8 mouse cellular contexts compared by ENCODE assay signal in genomic region chr7:116323331-116323964, GRCm38 (mm10). TPM values are rescaled to one million over a fixed set of nuclear protein-coding genes. Genes with fewer than 3 reads are reported as not detected.
DNase-seq lines count a peak whose midpoint lies in the region; ATAC-seq and TF ChIP-seq lines count a peak whose summit lies in the region.

No protein-coding gene starts in this region.

- ATAC-seq in hindbrain, embryonic 16.5 days: peak; percentile 81
- peak; percentile 95 for ATAC-seq in megakaryocyte-erythroid progenitor cell, adult 5-6 weeks (replicated peaks; ENCODE audit: low FRiP score, low TSS enrichment, poor library complexity, severe bottlenecking)

- no peaks in the 10 kb centered on the region for H3K27me3 ChIP-seq in hindbrain, embryonic 16.5 days (replicated peaks; ENCODE audit: control insufficient read depth, insufficient read depth, low read length)
- no peaks in the 10 kb centered on the region for H3K27me3 ChIP-seq in spleen, adult 2 months (ENCODE audit: control insufficient read depth, insufficient read depth, low read length)

- no peak overlapping the region for H3K27ac ChIP-seq in hindbrain, embryonic 16.5 days (ENCODE audit: low read depth, low read length)
- H3K27ac ChIP-seq in spleen, adult 2 months (ENCODE audit: insufficient read depth, low read length): no peak overlapping the region

- no peak for TF ChIP-seq POLR2A in spleen, adult 2 months (IDR thresholded peaks at IDR 0.05; ENCODE audit: low read depth, low read length)

- H3K4me1 ChIP-seq in hindbrain, embryonic 16.5 days (ENCODE audit: control insufficient read depth, insufficient read depth, low read depth, low read length): no peaks in the 10 kb centered on the region
- H3K4me1 ChIP-seq in spleen, adult 2 months (ENCODE audit: control insufficient read depth, insufficient read depth, insufficient read length): no peaks in the 10 kb centered on the region

- peak; percentile 42 to 63 for DNase-seq in layer of hippocampus, adult 18-20 months (ENCODE audit: low spot score in 2 of 2)
- DNase-seq in layer of hippocampus, adult 9-10 months (ENCODE audit: low spot score): no peak
- DNase-seq in cerebellum, postnatal 10 days: peak; percentile 88 to 89
- DNase-seq in frontal cortex, postnatal 25 days (ENCODE audit: low spot score in 2 of 2): peak; percentile 44 to 62
- peak; percentile 38 to 55 for DNase-seq in left cerebral cortex, postnatal 36 days (ENCODE audit: low spot score in 2 of 2)
- DNase-seq in spleen, adult 2 months (ENCODE audit: low read depth in 1 of 2, low spot score in 2 of 2): peak in 1 of 2 experiments; percentile 60

- intact Hi-C loops in left cerebral cortex, postnatal 36 days (cut with DNase I): loop anchor here (1.0 to 10.0 kb wide), 2 partner anchors 77 to 189 kb away; no protein-coding TSS in a partner anchor

- H3K36me3 ChIP-seq in hindbrain, embryonic 16.5 days (ENCODE audit: control insufficient read depth, insufficient read depth, low read length): 0 out of 2 replicates have a peak, but pooled peaks cover 2% of the 10 kb centered on the region
- H3K36me3 ChIP-seq in spleen, adult 2 months (ENCODE audit: control insufficient read depth, insufficient read depth, low read length): no peaks in the 10 kb centered on the region

- 34% methylated on average over 10 of the region's 10 CpGs for WGBS in hindbrain, embryonic 16.5 days
- 39% methylated on average over 10 of the region's 10 CpGs for WGBS in spleen, adult 2 months

- H3K9me3 ChIP-seq in hindbrain, embryonic 16.5 days (ENCODE audit: control insufficient read depth, low read length): no peaks in the 10 kb centered on the region

- H3K4me3 ChIP-seq in hindbrain, embryonic 16.5 days (ENCODE audit: low read length): no peak overlapping the region
- no peak overlapping the region for H3K4me3 ChIP-seq in spleen, adult 2 months (ENCODE audit: extremely low read depth, insufficient read depth, insufficient read length)

- H3K4me2 ChIP-seq in hindbrain, embryonic 16.5 days (ENCODE audit: low read length): no peak overlapping the region

- no peak overlapping the region for H3K9ac ChIP-seq in hindbrain, embryonic 16.5 days (ENCODE audit: low read depth, low read length)

- TF ChIP-seq CTCF in spleen, adult 2 months (IDR thresholded peaks at IDR 0.05; ENCODE audit: extremely low read depth, insufficient read depth, insufficient read length, insufficient replicate concordance): peak; percentile 86

RNA-seq across cellular contexts. Expression of gene Rps13, which starts 10.5 kb away (rescaled TPM):
- 100 to 1,000 TPM; 220 to 237 TPM for total RNA-seq in layer of hippocampus, adult 18-20 months (2021)
- 381 and 423 TPM in 2 replicates for polyA plus RNA-seq in hindbrain, embryonic 16.5 days (2015; fragmentation: Nextera tagmentation; extraction: Ambion mirVana)
- total RNA-seq in left cerebral cortex, postnatal 36 days (2021): 100 to 1,000 TPM; 185 to 202 TPM
- 3,141 and 3,255 TPM in 2 replicates for total RNA-seq in megakaryocyte-erythroid progenitor cell, adult 5-6 weeks (2014; fragmentation: Nextera tagmentation)
- total RNA-seq in megakaryocyte-erythroid progenitor cell, adult 5-6 weeks (2017): 4,519 and 5,406 TPM in 2 replicates
- polyA plus RNA-seq in spleen, adult 2 months (2012; rRNA removed): 73.6 and 160 TPM in 2 replicates

RNA-seq across cellular contexts. Expression of gene Plekha7, which starts 15.3 kb away (rescaled TPM):
- total RNA-seq in layer of hippocampus, adult 18-20 months (2021): 10 to 100 TPM; 19.1 to 20.2 TPM
- polyA plus RNA-seq in hindbrain, embryonic 16.5 days (2015; fragmentation: Nextera tagmentation; extraction: Ambion mirVana): 8.5 and 8.8 TPM in 2 replicates
- 10 to 100 TPM; 22.0 to 24.8 TPM for total RNA-seq in left cerebral cortex, postnatal 36 days (2021)
- total RNA-seq in megakaryocyte-erythroid progenitor cell, adult 5-6 weeks (2014; fragmentation: Nextera tagmentation): 0.82 and 1.6 TPM in 2 replicates
- total RNA-seq in megakaryocyte-erythroid progenitor cell, adult 5-6 weeks (2017): 0.42 and 0.72 TPM in 2 replicates
- 3.8 and 3.9 TPM in 2 replicates for polyA plus RNA-seq in spleen, adult 2 months (2012; rRNA removed)

Comparison
In these comparisons a context has a peak if more than half of its experiments do, and no peak if none do; other contexts are left out.
1. RNA of gene Rps13, which starts 10.5 kb away (total RNA-seq): 3,141 to 5,406 TPM in megakaryocyte-erythroid progenitor cell, adult 5-6 weeks; 220 to 237 TPM in layer of hippocampus, adult 18-20 months and 185 to 202 TPM in left cerebral cortex, postnatal 36 days; every median in the first group is over 10 times any median in the second.
2. RNA of gene Plekha7, which starts 15.3 kb away (total RNA-seq): 22.0 to 24.8 TPM in left cerebral cortex, postnatal 36 days and 19.1 to 20.2 TPM in layer of hippocampus, adult 18-20 months; 0.42 to 1.6 TPM in megakaryocyte-erythroid progenitor cell, adult 5-6 weeks; every median in the first group is over 4 times any median in the second.